Mouse (Mus musculus) left cerebral cortex, postnatal 25 days (tissue): ENCODE data around the gene Zfyve28. TPM values are rescaled to one million over a fixed set of nuclear protein-coding genes. Genes with fewer than 3 reads are reported as not detected.

ENCODE experiments used
- DNase-seq, 2 experiments: peaks; one replicate each; pipeline ENCODE4 v3.0.0; 2022; ENCODE audit warnings: low spot score in 2 of 2, mixed read lengths in 1 of 2
- intact Hi-C: fragments of 180-260 bp; cut with DNase I; formaldehyde crosslinking; loops from one replicate; pipeline ENCODE4 v1.15.1; 2025
- total RNA-seq, 2 experiments: library from RNA; stranded (reverse); gene quantifications; 2 replicates each; pipeline ENCODE4 v1.2.3; 2021

The Zfyve28 gene
- total RNA-seq, 2 experiments from 2014 or later: 40.6 to 62.2 TPM

GRCm38 (mm10) chr5:34287838-34288145 lies 457 bp downstream of the Zfyve28 start:
- intact Hi-C loops: loop anchor here (2.0 kb wide), 1 partner anchor 49 kb away; the partner anchor contains the start of gene Rnf4
- DNase-seq: no peak

- intact Hi-C loops: no loop called here
- DNase-seq: no peak
Measured at GRCm38 (mm10) chr5:34287001-34287837, 1.0 kb downstream of the Zfyve28 start.

DNA sequence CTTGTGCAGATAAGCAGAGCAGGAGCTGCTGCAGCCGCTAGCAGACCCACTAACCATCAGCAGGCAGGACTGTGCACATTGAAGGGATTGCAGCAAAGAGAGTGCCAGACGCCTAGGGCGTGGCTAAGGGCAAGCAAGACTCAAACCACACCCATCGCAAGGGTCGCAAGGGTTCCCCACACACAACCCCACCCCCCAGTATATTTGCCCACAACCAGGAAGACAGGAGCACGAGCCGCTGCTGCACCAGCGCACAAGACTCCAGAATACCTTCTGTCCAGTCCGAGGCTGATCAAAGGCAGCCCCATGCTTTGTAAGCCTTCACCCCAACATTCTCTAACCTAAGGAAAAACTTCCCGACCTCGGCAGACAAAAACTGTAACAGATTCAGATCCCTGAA lies 1.7 kb downstream of the Zfyve28 start:
- no peak for DNase-seq
- intact Hi-C loops: no loop called here

DNA sequence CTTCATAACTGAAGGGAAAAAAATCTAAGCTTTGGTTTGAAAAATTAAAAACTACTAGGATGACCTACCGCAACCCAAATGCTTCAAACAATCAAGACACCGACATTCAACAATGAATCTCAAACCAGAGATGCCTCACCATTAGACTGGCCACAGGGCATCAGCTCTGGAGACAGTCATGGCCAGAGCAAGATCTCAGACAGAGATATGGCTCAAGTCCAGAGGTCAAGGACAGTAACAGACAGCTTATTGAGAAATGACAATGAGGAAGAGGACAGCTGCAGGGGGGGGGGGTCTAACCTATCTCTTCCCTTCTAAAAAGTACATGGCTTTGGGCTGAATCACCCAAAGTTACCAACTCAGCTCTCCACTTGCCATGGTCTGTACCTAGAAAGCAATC lies 3.0 kb downstream of the Zfyve28 start:
- intact Hi-C loops: no loop called here
- DNase-seq: no peak

DNA sequence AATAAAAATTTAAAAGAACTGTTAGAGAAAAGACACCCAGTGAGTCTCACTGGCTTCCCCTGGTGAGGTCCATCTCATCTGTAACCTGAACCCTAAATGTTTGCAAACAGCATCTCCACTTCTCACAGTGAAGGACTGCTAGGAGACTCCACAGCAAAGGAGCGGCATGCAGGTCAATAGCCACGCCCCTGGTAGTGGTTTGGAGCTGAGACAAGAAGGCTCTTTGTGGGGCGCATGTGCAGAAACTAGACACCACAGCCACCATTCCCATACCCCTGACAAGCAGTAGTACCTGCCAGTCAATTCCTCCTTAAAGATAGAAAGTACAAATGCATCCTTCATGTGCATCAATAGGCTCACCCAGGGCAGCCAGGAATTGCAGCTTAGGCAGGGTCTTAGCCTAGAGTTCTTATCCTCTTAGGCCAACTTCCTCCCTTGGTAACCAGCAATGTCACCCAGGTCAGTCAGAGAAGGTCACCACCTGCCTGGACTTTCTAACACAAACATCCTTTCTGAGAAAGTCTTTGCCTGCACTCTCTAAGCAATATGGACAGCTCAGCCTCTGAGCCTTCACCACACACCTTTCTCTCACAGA lies 4.0 kb downstream of the Zfyve28 start:
- intact Hi-C loops: no loop called here
- DNase-seq: no peak

GRCm38 (mm10) chr5:34283355-34283754 lies 4.9 kb downstream of the Zfyve28 start:
- no peak for DNase-seq
- intact Hi-C loops: no loop called here

DNA sequence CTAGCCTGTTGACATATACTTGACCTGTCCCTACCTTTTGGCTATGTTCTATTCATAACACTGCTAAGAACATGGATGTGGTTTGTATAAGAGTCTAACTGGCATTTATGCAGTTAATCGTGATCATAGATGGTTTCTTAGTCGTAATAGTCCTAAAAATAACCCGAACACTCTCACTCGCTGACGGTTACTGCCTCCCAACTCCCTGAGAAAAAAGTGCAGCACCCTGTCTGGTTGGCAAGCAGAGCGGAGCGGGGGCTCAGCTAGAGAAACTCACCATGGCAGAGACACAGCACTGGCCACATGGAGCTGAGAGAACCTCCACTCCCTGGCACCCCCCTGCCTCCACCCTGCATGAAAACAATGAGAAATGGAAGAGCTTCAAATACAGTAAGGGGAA lies 7.3 kb downstream of the Zfyve28 start:
- intact Hi-C loops: no loop called here
- peak in 1 of 2 experiments; percentile 63 for DNase-seq

GRCm38 (mm10) chr5:34279214-34279613 lies 9.0 kb downstream of the Zfyve28 start:
- peak in 1 of 2 experiments; percentile 60 for DNase-seq
- intact Hi-C loops: loop anchor here (5.0 kb wide), 1 partner anchor 282 kb away; the partner anchor contains the start of gene Nat8l

- no peak for DNase-seq
- intact Hi-C loops: loop anchor here (5.0 kb wide), 1 partner anchor 281 kb away; the partner anchor contains the start of gene Nat8l
Measured at GRCm38 (mm10) chr5:34278058-34278457, 10.2 kb downstream of the Zfyve28 start.

DNA sequence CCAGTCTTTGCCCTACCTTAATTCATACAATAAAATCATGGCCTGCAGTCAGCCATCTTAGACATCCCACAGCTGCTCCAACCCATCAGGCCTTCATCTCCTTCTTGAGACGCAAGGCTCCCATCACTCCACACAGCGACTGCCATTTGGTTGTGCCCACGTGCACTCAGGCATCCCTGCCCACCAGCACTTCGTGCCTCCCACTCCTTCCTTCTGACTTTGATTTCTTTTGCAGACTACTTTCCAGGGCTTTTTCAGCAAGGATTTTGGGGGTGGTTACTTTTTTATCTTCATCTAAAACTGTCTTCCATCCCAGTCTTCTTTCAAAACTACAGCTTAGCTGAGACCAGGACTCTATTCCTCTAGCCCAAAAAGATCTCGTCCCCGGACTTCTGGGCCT lies 11.5 kb downstream of the Zfyve28 start:
- intact Hi-C loops: loop anchor here (1.0 to 5.0 kb wide), 3 partner anchors 34 to 279 kb away; partner anchors contain the start of gene Nat8l

DNA sequence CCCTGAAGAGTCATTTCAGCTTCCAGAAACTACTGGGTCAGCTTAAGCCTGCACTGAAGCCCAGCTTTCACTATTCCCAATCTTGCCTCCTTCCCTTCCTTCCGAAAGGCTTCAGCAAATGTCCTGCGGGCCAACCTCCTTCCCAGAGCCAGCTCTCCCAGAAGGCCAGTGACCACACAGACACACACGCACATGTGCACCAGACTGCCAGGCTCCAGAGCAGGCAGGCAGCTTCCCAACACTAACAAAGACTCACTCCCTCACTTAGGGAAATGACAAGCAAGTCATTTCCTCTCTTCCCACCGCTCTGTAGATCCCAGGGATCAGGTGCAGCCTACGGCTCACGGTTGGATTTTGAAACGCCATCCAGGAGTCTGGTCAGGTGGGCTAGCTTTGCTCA lies 12.1 kb downstream of the Zfyve28 start:
- intact Hi-C loops: loop anchor here (1.0 to 5.0 kb wide), 3 partner anchors 33 to 279 kb away; partner anchors contain the start of gene Nat8l
- DNase-seq: peak in 1 of 2 experiments; percentile 30

More for the DNA sequence above, 11.5 kb downstream of the Zfyve28 start:
- peak; percentile 49 to 95 for DNase-seq

DNA sequence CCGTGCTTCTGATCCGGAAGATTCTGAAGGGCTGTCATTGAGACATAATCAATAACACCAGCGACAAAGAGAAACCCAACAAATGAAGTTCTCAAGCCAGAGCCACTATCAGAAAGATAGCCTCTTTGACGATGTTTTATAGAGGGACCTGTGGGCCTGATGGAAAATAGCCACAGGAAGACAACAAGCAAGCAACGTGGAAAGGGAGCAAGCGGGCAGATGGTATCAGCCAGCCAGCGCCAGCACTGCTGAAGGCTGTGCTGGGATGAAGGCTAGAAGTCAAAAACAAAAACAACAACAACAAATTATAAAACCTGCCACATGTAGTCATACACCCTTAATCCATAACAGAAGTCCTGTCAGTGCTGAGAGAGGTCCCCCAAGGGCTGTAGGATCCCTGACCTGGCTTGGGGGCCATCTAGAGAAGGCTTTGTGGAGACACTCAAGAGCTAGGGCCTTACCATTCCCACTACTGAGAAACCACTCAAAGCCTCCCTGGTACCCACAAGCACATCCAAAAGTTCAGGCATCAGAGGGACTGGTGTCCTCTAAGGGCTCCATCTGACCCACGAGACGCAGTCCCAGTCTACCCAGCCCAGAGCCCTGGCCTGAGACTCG lies 13.5 kb downstream of the Zfyve28 start:
- intact Hi-C loops: loop anchor here (5.0 kb wide), 1 partner anchor 277 kb away; the partner anchor contains the start of gene Nat8l

DNA sequence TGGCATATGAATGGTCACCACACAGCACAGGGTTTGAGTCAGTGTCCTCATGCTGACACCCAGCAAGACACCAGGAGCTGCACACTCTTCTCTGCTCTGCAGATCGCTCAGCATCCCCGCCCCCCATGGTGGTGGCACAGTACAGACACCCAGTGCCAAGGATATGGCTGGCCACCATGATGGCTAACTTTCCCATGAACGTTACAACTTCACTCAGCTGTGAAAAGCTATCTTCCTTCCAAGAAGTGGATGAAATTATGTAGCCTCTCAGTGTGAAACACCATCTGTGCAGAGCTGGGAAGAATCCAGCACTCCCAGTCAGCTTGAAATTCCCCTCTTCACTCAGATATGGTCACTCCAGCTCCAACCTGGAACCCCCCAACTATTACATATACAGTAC lies 14.0 kb downstream of the Zfyve28 start:
- intact Hi-C loops: no loop called here
- DNase-seq: peak in 1 of 2 experiments; percentile 82

More for the DNA sequence above, 13.5 kb downstream of the Zfyve28 start:
- DNase-seq: no peak

GRCm38 (mm10) chr5:34273251-34273681 lies 15.0 kb downstream of the Zfyve28 start:
- DNase-seq: peak in 1 of 2 experiments; percentile 78
- intact Hi-C loops: no loop called here

DNA sequence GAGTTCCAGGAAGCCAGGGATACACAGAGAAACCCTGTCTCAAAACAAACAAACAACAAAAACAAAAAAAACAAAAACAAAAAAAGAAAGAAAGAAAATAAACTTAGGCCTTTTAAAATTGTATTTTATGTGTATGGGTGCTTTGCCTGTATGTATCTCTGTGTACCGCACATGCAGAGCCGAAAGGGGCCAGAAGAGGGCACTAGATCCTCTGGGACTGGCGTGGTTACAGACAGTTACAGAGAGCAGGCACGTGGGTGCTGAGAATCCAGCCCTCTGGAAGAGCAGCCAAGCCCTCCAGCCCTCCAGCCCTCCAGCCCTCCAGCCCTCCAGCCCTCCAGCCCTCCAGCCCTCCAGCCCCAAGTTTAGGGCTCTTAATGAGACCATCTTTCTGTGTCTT lies 16.5 kb downstream of the Zfyve28 start:
- no peak for DNase-seq
- intact Hi-C loops: no loop called here

DNA sequence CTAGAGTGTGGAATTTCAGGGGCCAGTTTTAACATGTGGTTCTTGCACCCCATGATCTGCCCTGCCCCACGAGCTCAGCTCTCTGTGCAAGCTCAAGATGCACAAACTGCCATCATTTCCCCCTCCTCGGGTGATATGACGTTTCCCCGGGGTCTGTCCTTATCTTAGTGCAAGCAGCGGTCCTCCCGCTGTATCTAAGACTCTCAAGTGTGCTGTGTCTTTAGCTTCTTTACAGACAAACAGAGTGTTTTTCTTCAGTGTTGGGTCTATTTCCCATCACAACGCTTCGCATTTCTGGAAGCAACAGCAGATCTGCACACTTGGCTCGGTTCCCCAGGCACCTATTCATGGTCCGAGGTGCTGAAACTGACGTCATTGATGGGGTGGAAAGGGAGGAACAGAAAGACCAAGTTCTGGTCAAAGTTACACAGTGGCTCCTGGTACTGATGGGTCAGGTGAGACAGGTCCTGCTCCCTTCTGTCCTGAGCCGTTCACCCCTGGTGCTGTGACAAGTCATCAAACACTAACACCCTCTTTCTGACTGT lies 18.3 kb downstream of the Zfyve28 start:
- no peak for DNase-seq
- intact Hi-C loops: no loop called here

DNA sequence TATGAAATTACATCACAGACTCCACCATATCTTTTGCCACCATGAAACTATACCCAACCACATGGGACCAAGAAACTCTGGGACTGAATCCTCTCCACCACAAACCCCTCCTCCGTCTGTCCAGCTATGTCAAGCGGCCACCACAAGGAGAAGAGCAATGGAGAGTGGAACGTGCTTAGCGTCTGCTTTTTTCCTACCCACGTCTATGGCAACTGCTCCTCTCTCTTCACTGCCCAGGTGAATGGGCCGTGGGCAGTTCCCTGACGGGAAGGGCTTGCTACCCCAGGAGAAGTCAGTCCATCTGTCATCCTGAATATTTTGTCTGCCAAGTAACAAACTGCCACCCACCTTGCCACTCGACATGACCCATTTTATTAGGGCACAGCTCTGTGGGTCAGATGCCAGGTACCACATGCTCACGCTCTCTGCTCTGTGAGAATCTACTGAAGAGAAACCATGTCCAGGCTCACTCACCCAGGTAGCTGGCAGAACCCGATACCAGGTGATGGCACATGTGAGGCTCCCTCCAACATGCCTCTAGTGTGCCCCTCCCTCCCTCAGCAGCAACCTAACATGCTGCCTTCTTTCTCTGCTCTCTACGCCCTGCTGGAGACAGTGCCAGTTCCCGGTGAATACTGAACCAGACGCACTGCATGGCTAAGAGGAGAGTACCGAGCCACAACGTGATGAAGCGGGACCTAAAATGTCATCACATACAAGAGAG lies 18.9 kb downstream of the Zfyve28 start:
- no peak for DNase-seq
- intact Hi-C loops: no loop called here

GRCm38 (mm10) chr5:34266065-34266464 lies 22.2 kb downstream of the Zfyve28 start:
- no peak for DNase-seq
- intact Hi-C loops: no loop called here

DNA sequence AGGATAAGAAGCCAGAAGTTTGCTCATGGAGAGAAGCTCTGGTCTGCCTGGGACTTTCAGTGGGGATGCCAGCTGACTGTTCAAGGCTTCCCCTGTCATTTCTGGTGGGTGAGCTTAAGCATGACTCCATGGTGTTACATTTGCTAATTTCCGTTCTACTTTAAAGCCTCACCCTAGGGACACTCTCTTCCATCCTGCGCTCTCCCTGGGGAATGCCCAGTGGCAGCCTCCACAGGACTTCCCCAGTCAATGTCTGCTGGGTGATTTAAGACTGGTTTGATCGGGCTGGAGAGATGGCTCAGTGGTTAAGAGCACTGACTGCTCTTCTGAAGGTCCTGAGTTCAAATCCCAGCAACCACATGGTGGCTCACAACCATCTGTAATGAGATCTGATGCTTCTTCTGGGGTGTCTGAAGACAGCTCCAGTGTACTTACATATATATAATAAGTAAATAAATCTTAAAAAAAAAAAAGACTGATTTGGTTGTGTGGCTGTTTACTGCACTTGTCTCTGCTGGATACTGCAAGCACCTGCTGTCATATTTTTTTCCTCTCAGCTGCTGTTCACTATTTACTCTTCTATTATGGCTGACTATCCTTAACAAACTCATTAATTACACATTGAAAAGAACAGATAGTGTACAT lies 29.0 kb downstream of the Zfyve28 start:
- intact Hi-C loops: no loop called here
- no peak for DNase-seq
